Comparison of ENCODE assay signal across 9 mouse cellular contexts in the genomic region with DNA sequence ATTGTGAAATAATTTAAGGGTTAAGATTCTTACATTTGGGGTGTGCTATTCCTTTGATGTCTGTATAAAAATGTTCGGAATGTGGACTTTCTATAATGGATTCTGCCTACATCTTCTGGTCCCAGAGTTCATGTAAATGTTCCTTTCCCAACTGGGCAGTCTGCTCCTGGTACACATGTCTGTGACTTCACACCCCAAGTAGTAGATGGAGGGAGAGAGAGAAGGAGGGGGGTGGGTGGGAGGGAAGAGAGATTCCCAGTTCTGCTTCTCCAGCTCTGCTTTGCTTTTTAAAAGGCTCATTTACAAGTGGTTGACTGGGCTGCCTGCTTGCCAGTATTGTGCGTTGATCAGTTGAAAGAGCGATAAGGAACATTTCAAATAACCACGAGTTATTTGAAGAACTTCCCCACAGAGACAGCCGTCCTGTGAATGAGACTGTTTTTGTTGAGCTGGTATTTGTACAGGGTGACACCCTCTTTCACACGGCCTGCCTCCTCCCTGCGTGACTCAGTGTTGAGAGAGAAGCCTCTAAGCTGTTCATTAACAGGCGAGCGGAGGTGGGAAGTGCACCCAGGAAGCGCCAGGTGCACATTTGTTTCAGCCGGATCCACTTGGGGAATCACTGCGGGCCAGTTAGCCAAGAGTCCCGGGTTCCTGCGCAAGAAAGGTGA. TPM values are rescaled to one million over a fixed set of nuclear protein-coding genes. Genes with fewer than 3 reads are reported as not detected.
DNase-seq lines count a peak whose midpoint lies in the region; ATAC-seq lines count a peak whose summit lies in the region.
"Had no signal": no experiment of that assay in that cellular context is flagged by ENCODE, and none has a peak within 500 bp of the region (broad histone marks: within the 10 kb centered on the region; RNA-seq: fewer than 3 reads in every experiment).

Gene Scel, plus strand, starts transcription at position 541 of the 671 bp plus-strand sequence.

- DNase-seq in heart, embryonic 10.5 days (ENCODE audit: low spot score): no peak
- no peak for DNase-seq in heart, postnatal 36 days
- peak; percentile 13 to 20 for DNase-seq in B cell, adult 2 months
- DNase-seq in frontal cortex, postnatal 25 days (ENCODE audit: low spot score in 2 of 2): peak; percentile 4 to 15
- DNase-seq in large intestine, adult 2 months (ENCODE audit: low read depth, low spot score): peak; percentile 71
- no peak for DNase-seq in embryo, embryonic 9.5 days (ENCODE audit: extremely low spot score)
- no peak for DNase-seq in spleen, adult 18-20 months

- WGBS in heart, embryonic 10.5 days: 17% methylated on average over 14 of the region's 14 CpGs
- WGBS in large intestine, adult 2 months: 12% methylated on average over 14 of the region's 14 CpGs
- 26% methylated on average over 14 of the region's 14 CpGs for WGBS in neural tube, embryonic 13.5 days

- no peak within 1 kb of the TSS for H3K9ac ChIP-seq in neural tube, embryonic 13.5 days

- H3K4me2 ChIP-seq in neural tube, embryonic 13.5 days: peak within 1 kb of the TSS; percentile 34

- intact Hi-C loops in heart, postnatal 36 days (cut with DNase I): no loop called here

- H3K27me3 ChIP-seq in heart, embryonic 10.5 days (ENCODE audit: insufficient read depth, poor library complexity, severe bottlenecking): no peaks in the 10 kb centered on the region
- no peaks in the 10 kb centered on the region for H3K27me3 ChIP-seq in neural tube, embryonic 13.5 days

- H3K4me1 ChIP-seq in heart, embryonic 10.5 days: peaks cover 2% of the 10 kb centered on the region; the same call in 1 of the 2 replicates
- peaks cover 12% of the 10 kb centered on the region for H3K4me1 ChIP-seq in neural tube, embryonic 13.5 days (replicated peaks)

- no peak for ATAC-seq in neural tube, embryonic 13.5 days (ENCODE audit: low read depth)

- H3K27ac ChIP-seq in heart, embryonic 10.5 days: no peak within 1 kb of the TSS
- no peak within 1 kb of the TSS for H3K27ac ChIP-seq in neural tube, embryonic 13.5 days (replicated peaks)

- H3K4me3 ChIP-seq in heart, embryonic 10.5 days: peak within 1 kb of the TSS; percentile 31; the same call in 1 of the 2 replicates
- H3K4me3 ChIP-seq in neural tube, embryonic 13.5 days: no peak within 1 kb of the TSS
- H3K4me3 ChIP-seq: erythroblast, embryonic 14.5 days had no signal

- no peaks in the 10 kb centered on the region for H3K9me3 ChIP-seq in heart, embryonic 10.5 days
- no peaks in the 10 kb centered on the region for H3K9me3 ChIP-seq in neural tube, embryonic 13.5 days

- no peaks in the 10 kb centered on the region for H3K36me3 ChIP-seq in heart, embryonic 10.5 days
- no peaks in the 10 kb centered on the region for H3K36me3 ChIP-seq in neural tube, embryonic 13.5 days

RNA-seq across cellular contexts. Expression of gene Scel, which starts in this region (rescaled TPM):
- 0.42 and 0.89 TPM in 2 replicates for polyA plus RNA-seq in heart, embryonic 10.5 days (2016; fragmentation: Nextera tagmentation; extraction: Ambion mirVana)
- under 1 TPM; 0.16 to 0.56 TPM for total RNA-seq in heart, postnatal 36 days (2021)
- not detected in 2 replicates for polyA plus RNA-seq in large intestine, adult 2 months (2012; rRNA removed)
- 0.07 and 0.19 TPM in 2 replicates for polyA plus RNA-seq in neural tube, embryonic 13.5 days (2015; fragmentation: Nextera tagmentation; extraction: Ambion mirVana)
- polyA plus RNA-seq: erythroblast, embryonic 14.5 days had no signal

Comparison
In these comparisons a context has a peak if more than half of its experiments do, and no peak if none do; other contexts are left out.
1. Peak in DNase-seq in large intestine, adult 2 months; RNA of the gene not detected or under 1 TPM.
2. DNase-seq: peak in B cell, adult 2 months (2 of 2) and frontal cortex, postnatal 25 days (2 of 2); none in heart, embryonic 10.5 days (single experiment), heart, postnatal 36 days (0 of 2), embryo, embryonic 9.5 days (single experiment) and spleen, adult 18-20 months (0 of 2).